Mouse (Mus musculus): ENCODE measurements around the gene Colgalt1. TPM values are rescaled to one million over a fixed set of nuclear protein-coding genes. Genes with fewer than 3 reads are reported as not detected.

Colgalt1 gene
- total and polyA plus RNA-seq, 3 experiments: 50.9 to 102 (median 59.0) TPM

DNA sequence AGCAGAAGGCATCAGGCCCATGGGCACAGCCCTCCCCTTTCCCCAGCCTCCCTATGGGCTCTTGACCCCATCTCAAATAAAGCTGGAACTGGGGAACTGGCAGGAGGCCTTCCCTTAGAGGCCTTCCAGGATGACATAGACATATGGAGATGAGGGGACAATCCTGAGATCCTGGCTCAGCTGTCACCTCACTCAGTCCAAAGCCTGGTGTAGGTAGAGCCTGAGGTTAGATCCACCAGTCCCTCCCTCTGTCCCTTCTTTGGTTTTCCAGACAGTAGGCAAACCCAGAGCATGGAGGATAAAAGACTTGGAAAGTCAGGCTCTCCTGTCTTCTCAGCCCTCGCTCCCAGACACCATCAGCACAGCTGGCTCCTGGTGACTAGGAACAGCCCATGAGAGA lies 56.1 kb downstream of the Colgalt1 start:
- Histone ChIP-seq H3K9ac (ENCODE audit: control insufficient read depth, low read depth, low read length, poor library complexity, severe bottlenecking) (no peak overlapping the region), H3K79me2 (ENCODE audit: control insufficient read depth, insufficient read depth, low read length, poor library complexity) (no peaks in the 10 kb centered on the region), H3K9me3 (replicated peaks; ENCODE audit: insufficient read depth, low read length) (no peaks in the 10 kb centered on the region), H3K36me3 (ENCODE audit: control insufficient read depth in 1 of 2, insufficient read depth in 2 of 2, low read length in 2 of 2) (no peaks in the 10 kb centered on the region), H3K4me1 (ENCODE audit: control insufficient read depth in 1 of 2, insufficient read depth in 2 of 2, low read length in 2 of 2) (peaks cover 0 to 20% of the 10 kb centered on the region in 2 experiments; a peak in 3 of 4 replicates), H3K4me3 (ENCODE audit: control insufficient read depth in 1 of 2, insufficient read depth in 1 of 2, low read depth in 2 of 2, low read length in 2 of 2) (no peak overlapping the region), H3K27ac (ENCODE audit: control insufficient read depth, low read depth, low read length) (no peak overlapping the region), H3K27me3 (ENCODE audit: control insufficient read depth in 1 of 2, insufficient read depth in 2 of 2, low read length in 2 of 2) (no peaks in the 10 kb centered on the region)
- TF ChIP-seq TBP (IDR thresholded peaks at IDR 0.05; ENCODE audit: low read depth, low read length): no peak
- TF ChIP-seq GABPA (IDR thresholded peaks at IDR 0.05; ENCODE audit: low read depth, low read length): no peak
- TF ChIP-seq JUND (IDR thresholded peaks at IDR 0.05; ENCODE audit: low read depth, low read length): no peak
- no peak for TF ChIP-seq ZC3H11A (IDR thresholded peaks at IDR 0.05; ENCODE audit: low read depth, low read length)
- TF ChIP-seq MAZ (IDR thresholded peaks at IDR 0.05; ENCODE audit: low read depth, low read length): no peak
- TF ChIP-seq POLR2AphosphoS2 (IDR thresholded peaks at IDR 0.05; ENCODE audit: low read length): no peak
- TF ChIP-seq CHD2 (IDR thresholded peaks at IDR 0.05; ENCODE audit: low read length): no peak
- no peak for TF ChIP-seq MAFK (IDR thresholded peaks at IDR 0.05; ENCODE audit: borderline replicate concordance, low read depth, low read length)
- TF ChIP-seq KAT2A (conservative IDR thresholded peaks at IDR 0.05; ENCODE audit: low read depth, low read length): no peak
- no peak for TF ChIP-seq MAX (IDR thresholded peaks at IDR 0.05; ENCODE audit: low read length)
- no peak for DNase-seq (ENCODE audit: low read depth, low spot score)

DNA sequence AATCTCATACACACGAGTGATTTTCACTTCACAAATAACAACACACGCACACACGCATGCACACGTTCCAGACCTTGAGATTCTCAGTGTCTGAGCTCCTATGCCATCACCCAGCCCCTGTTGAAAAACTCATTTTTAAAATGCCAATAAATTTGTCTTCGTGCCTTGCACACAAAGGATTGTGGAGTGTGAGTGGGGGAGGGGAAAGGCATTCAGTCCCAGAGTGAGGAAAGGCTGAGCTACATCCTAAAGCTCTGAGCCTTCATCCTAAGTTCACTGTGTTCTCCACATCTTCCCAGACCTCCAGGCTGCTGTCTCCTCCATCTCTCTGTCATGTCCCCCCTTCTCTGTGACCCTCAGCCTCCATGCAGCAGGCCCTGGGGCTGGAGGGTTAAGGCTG lies 56.5 kb downstream of the Colgalt1 start:
- Histone ChIP-seq H3K27me3 (ENCODE audit: control insufficient read depth in 1 of 2, insufficient read depth in 2 of 2, low read length in 2 of 2) (no peaks in the 10 kb centered on the region), H3K9ac (ENCODE audit: control insufficient read depth, low read depth, low read length, poor library complexity, severe bottlenecking) (no peak overlapping the region), H3K9me3 (replicated peaks; ENCODE audit: insufficient read depth, low read length) (no peaks in the 10 kb centered on the region), H3K4me1 (ENCODE audit: control insufficient read depth in 1 of 2, insufficient read depth in 2 of 2, low read length in 2 of 2) (peaks cover 0 to 20% of the 10 kb centered on the region in 2 experiments; a peak in 3 of 4 replicates), H3K4me3 (ENCODE audit: control insufficient read depth in 1 of 2, insufficient read depth in 1 of 2, low read depth in 2 of 2, low read length in 2 of 2) (no peak overlapping the region), H3K36me3 (ENCODE audit: control insufficient read depth in 1 of 2, insufficient read depth in 2 of 2, low read length in 2 of 2) (no peaks in the 10 kb centered on the region), H3K79me2 (ENCODE audit: control insufficient read depth, insufficient read depth, low read length, poor library complexity) (no peaks in the 10 kb centered on the region), H3K27ac (ENCODE audit: control insufficient read depth, low read depth, low read length) (no peak overlapping the region)
- no peak for DNase-seq (ENCODE audit: low read depth, low spot score)
- TF ChIP-seq GABPA (IDR thresholded peaks at IDR 0.05; ENCODE audit: low read depth, low read length): no peak
- no peak for TF ChIP-seq SMC3 (IDR thresholded peaks at IDR 0.05; ENCODE audit: low read depth, low read length)
- TF ChIP-seq MAZ (IDR thresholded peaks at IDR 0.05; ENCODE audit: low read depth, low read length): no peak
- no peak for TF ChIP-seq ZC3H11A (IDR thresholded peaks at IDR 0.05; ENCODE audit: low read depth, low read length)

DNA sequence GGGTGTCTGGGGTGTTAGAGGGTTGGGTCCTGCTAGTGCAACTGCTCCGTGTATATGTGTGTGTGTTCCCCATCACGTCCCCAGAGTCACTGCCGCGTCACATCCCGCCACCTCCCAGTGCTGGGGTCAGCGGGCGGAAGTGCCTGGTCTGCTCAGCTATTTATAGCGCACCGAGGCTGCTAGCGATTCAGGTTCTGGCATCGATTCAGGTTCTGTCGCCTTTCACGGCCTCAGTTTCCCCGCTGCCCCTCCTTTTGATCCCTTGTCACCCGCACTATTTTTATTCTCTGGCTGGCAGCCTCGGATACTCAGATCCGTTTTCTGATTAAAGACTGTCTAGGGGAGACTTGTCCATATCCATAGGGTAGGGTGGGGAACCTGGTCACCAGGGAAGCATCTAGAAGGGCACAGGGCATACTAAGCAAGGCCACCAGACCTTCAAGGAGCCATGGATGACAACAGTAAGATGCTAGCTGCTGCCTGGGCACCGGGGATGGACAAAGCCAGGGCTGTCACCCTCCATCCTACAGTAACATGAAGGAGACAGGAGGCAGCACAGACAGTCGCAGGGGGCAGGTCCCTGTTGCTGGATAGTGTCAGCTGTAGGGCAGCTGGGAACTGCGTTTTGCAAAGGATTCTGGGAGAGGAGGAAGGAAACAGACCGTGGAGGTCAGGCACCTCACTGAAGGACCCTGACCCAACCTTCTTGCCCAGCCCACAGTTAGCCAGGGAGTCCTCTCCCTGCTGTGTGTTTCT lies 57.6 kb downstream of the Colgalt1 start:
- H3K4me3 ChIP-seq (ENCODE audit: control insufficient read depth in 1 of 2, insufficient read depth in 1 of 2, low read depth in 2 of 2, low read length in 2 of 2): peak overlapping the region; percentile 37 to 61
- H3K9ac ChIP-seq (ENCODE audit: control insufficient read depth, low read depth, low read length, poor library complexity, severe bottlenecking): peak overlapping the region; percentile 16
- no peak overlapping the region for H3K27ac ChIP-seq (ENCODE audit: control insufficient read depth, low read depth, low read length)
- no peaks in the 10 kb centered on the region for H3K79me2 ChIP-seq (ENCODE audit: control insufficient read depth, insufficient read depth, low read length, poor library complexity)
- H3K9me3 ChIP-seq (replicated peaks; ENCODE audit: insufficient read depth, low read length): no peaks in the 10 kb centered on the region
- peaks cover 0 to 20% of the 10 kb centered on the region in 2 experiments; a peak in 3 of 4 replicates for H3K4me1 ChIP-seq (ENCODE audit: control insufficient read depth in 1 of 2, insufficient read depth in 2 of 2, low read length in 2 of 2)
- H3K27me3 ChIP-seq (ENCODE audit: control insufficient read depth in 1 of 2, insufficient read depth in 2 of 2, low read length in 2 of 2): no peaks in the 10 kb centered on the region
- no peaks in the 10 kb centered on the region for H3K36me3 ChIP-seq (ENCODE audit: control insufficient read depth in 1 of 2, insufficient read depth in 2 of 2, low read length in 2 of 2)
- peak; percentile 80 for DNase-seq (ENCODE audit: low read depth, low spot score)
- TF ChIP-seq RAD21 (IDR thresholded peaks at IDR 0.05; ENCODE audit: low read depth, low read length) (no peak), ZKSCAN1 (IDR thresholded peaks at IDR 0.05; ENCODE audit: low read depth, low read length) (no peak), MEF2A (IDR thresholded peaks at IDR 0.05; ENCODE audit: extremely low read depth, insufficient replicate concordance, low read depth, low read length, poor library complexity, severe bottlenecking) (peak; percentile 71; the same call in 1 of the 2 replicates), SMC3 (IDR thresholded peaks at IDR 0.05; ENCODE audit: low read depth, low read length) (no peak), HCFC1 (IDR thresholded peaks at IDR 0.05; ENCODE audit: low read depth, low read length) (peak; percentile 67), ZNF384 (IDR thresholded peaks at IDR 0.05; ENCODE audit: low read depth, low read length) (no peak), ETS1 (IDR thresholded peaks at IDR 0.05; ENCODE audit: low read depth, low read length) (peak; percentile 46; the same call in 1 of the 2 replicates), POLR2AphosphoS5 (IDR thresholded peaks at IDR 0.05; ENCODE audit: borderline replicate concordance, low read depth, low read length) (no peak), GABPA (IDR thresholded peaks at IDR 0.05; ENCODE audit: low read depth, low read length) (no peak), SIN3A (IDR thresholded peaks at IDR 0.05; ENCODE audit: low read length) (peak; percentile 51), KAT2A (conservative IDR thresholded peaks at IDR 0.05; ENCODE audit: low read depth, low read length) (no peak), RCOR1 (IDR thresholded peaks at IDR 0.05; ENCODE audit: low read depth, low read length) (no peak), BHLHE40 (IDR thresholded peaks at IDR 0.05; ENCODE audit: borderline replicate concordance, low read depth, low read length) (no peak), JUND (IDR thresholded peaks at IDR 0.05; ENCODE audit: low read depth, low read length) (no peak), MAFK (IDR thresholded peaks at IDR 0.05; ENCODE audit: borderline replicate concordance, low read depth, low read length) (no peak), NRF1 (IDR thresholded peaks at IDR 0.05; ENCODE audit: insufficient read depth, low read depth, low read length, poor library complexity, severe bottlenecking) (no peak), MYC (IDR thresholded peaks at IDR 0.05; ENCODE audit: low read depth, low read length) (no peak)
